Mouse (Mus musculus) thymus, adult 2 months (tissue): Measurements from ENCODE around the gene Bach2.

ENCODE experiments used
- CTCF ChIP-seq: fragments of 200-500 bp; IDR thresholded peaks from 2 replicates; pipeline ENCODE4 v1.5.1; 2012; ENCODE audit warnings: mild to moderate bottlenecking, control low read depth, low read length, moderate library complexity, borderline replicate concordance; ENCODE audit not compliant: control insufficient read depth, poor library complexity, insufficient read depth; ENCODE audit errors: extremely low read depth
- POLR2A ChIP-seq: fragments of 200-500 bp; IDR thresholded peaks from 2 replicates; pipeline ENCODE4 v1.6.1; 2012; ENCODE audit warnings: mild to moderate bottlenecking, low read length, control low read depth, moderate library complexity; ENCODE audit not compliant: control insufficient read depth, poor library complexity, insufficient read depth; ENCODE audit errors: extremely low read depth

GRCm38 (mm10) chr4:32510940-32511339 lies 272.3 kb downstream of the Bach2 start:
- TF ChIP-seq CTCF (no peak), POLR2A (no peak)
